Mouse (Mus musculus) spleen, adult 2 months (tissue): Measurements from ENCODE around the gene Tcl1b2.

Experiments used
- CTCF ChIP-seq: fragments of 200-500 bp; IDR thresholded peaks from 2 replicates; pipeline ENCODE4 v1.5.1; 2011; ENCODE audit warnings: mild to moderate bottlenecking, inconsistent platforms; ENCODE audit not compliant: insufficient read depth, insufficient read length, insufficient replicate concordance; ENCODE audit errors: extremely low read depth
- POLR2A ChIP-seq: fragments of 200-500 bp; IDR thresholded peaks from 2 replicates; pipeline ENCODE4 v1.6.1; 2011; ENCODE audit warnings: low read depth, low read length, inconsistent platforms

DNA sequence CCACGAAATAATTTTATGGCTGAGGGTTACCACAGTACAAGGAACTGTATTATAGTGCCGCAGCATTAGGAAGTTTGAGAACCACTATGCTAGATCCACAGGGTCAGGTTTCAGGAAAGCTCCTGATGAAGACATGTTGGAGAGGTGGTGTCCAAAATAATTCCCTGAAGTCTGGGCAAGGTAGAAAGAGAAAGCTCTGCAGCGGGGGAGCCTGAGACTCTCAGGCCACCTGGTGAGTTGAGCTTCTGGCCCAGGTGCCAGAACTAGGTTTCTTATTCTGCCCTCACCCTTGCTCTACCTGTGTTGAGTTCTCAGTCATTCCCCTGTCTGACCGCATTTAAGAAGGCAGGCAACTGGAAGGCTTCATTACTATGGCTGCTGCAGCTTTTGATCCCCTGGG is 13.6 kb downstream of the Tcl1b2 start, which contains the start of gene Tcl1b1:
- no peak for TF ChIP-seq CTCF
- no peak for TF ChIP-seq POLR2A
